Mouse (Mus musculus) right cerebral cortex, postnatal 25 days (tissue): ENCODE measurements around the gene Cep78.

ENCODE experiments used
- DNase-seq: peaks from one replicate; pipeline ENCODE4 v3.0.0; 2022

Cep78 gene

GRCm38 (mm10) chr19:15964533-15964932 is 20.3 kb downstream of the Cep78 start:
- no peak for DNase-seq

DNA sequence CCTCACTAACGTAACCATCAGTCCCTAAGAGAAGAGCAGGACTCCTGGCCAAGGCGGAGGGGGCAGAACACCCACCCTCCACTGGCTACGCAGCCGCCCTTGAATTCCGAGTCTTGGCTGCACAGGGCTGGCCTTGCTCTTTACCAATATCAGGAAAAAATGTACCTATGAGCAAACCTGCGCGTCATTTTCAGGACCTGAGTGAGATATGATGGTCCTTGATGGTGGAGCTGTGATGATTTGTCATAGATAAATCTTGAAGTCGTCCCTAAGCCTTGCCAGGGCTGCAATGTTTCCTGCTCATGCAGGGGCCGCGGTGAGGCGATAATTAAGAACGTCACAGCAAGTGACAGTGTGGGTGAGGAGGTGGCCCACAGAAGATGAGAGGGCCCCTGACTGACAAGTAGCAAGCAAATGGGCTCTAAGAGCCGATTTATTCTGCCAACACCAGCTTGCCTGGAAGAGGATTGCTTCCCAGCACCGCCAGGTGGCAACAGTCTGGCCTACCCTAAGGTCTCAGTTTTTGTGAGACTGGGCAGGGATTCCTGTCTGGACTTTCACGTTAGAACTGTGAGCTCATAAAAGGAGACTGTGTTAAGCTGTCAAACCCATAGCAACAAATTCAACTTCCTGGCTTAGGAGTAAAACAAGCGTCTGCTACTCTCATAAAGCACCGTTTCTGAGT is 21.6 kb downstream of the Cep78 start:
- DNase-seq, result no peak

- DNase-seq, result no peak
These were observed 22.5 kb downstream of the Cep78 start for GRCm38 (mm10) chr19:15962313-15962712.

DNA sequence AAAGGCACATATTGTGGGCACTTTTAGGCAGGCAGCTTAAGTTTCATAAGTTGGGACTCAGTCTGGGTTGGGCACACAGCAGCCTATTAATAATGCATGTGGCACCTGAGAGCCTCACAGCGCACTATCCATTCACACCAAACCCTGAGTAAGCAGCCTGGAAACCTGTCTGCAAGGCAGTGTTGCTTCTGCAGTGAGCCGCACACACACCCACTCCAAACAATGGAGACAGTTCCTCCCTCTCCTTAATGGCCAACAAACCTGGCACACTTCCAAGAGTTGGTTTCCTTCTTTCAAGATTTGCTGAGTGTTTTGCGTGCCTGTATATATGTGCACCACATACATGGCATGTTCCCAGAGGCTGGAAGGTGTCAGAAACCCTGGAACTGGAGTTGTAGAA is 34.6 kb downstream of the Cep78 start:
- DNase-seq, result no peak

DNA sequence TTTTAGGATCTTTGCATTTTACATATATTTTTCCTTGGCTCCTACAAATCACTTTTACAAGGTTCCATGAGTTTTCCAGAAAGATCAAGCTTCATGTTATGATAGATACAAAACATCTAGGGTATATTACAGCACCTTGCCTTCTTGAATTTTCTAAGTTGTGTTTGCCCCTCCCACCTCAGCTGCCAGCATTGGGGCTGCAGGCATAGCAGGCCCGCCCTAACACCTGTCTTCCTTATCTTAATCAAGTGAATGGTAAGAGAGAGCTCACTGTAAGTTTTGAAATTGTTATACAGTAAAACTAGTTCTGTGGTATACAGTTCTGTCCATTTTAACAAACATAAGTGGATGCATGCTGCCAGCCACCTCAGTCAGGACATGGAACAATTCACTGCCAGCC is 35.9 kb downstream of the Cep78 start:
- no peak for DNase-seq

GRCm38 (mm10) chr19:15948426-15948825 is 36.4 kb downstream of the Cep78 start:
- no peak for DNase-seq

DNA sequence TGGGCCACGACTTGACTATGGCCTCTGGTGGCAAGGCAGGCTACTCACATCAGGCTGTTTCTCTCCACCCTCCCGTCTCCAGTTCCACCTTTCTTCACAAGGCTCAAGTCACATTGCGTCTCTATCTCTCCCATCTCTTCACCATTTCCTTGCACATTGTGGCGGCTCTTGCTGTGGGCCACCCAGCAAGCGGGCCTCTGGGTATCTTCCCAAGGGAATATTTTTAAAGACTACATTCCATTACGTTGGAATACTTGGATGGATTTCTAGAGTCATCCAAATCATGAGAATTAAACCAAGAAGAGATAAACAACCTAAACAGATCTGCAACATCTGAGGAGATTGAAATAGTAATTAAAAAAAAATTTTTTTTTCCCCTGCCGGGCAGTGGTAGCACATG is 37.6 kb downstream of the Cep78 start, which contains the start of gene Psat1:
Gene Psat1, minus strand, starts transcription at position 101 of the 400 bp plus-strand sequence.
- DNase-seq, result no peak

DNA sequence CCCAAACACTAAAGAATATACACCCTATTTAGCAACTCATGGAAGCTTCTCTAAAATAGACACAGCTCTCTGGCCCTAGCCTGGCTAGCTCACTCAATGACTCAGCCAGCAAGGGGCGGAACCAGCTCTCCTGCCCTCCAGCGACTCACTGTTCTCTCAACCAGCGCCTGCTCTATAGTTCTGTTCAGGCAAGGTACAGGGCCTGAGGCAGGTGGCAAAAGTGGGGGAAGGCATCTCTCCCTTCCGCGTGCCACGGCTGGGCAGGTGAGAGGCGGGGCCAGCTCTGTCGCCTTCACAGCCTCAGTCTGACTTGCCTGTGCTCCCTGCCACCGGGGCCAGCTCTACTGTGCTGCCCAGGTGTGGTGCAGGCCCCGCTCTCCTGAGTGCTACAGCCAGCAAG is 38.1 kb downstream of the Cep78 start:
- DNase-seq, result no peak

- no peak for DNase-seq
These were observed 41.7 kb downstream of the Cep78 start for GRCm38 (mm10) chr19:15943117-15943423.

GRCm38 (mm10) chr19:15942421-15943116 is 42.2 kb downstream of the Cep78 start:
- no peak for DNase-seq

DNA sequence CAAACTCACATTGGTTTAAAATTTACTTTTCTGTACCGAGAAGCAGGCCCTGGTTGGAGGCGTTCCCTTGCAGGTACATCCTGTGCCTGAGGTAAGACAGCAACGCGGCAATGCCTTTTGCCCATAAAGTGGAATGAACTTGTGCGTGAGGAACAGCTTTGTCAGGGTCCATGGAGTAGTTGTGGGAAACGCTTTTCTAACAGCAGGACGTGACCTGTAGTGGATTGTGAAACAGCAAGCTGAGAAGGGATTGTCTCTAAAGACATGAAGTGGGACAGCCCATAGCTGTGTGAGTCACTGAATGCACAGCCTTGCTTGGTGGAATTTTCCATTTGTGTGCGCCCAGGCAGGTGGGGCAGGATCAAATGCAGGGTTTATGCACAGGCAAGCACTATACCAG is 43.4 kb downstream of the Cep78 start:
- no peak for DNase-seq

- DNase-seq, result peak; percentile 42
These were observed 59.1 kb downstream of the Cep78 start for GRCm38 (mm10) chr19:15925719-15926045.

DNA sequence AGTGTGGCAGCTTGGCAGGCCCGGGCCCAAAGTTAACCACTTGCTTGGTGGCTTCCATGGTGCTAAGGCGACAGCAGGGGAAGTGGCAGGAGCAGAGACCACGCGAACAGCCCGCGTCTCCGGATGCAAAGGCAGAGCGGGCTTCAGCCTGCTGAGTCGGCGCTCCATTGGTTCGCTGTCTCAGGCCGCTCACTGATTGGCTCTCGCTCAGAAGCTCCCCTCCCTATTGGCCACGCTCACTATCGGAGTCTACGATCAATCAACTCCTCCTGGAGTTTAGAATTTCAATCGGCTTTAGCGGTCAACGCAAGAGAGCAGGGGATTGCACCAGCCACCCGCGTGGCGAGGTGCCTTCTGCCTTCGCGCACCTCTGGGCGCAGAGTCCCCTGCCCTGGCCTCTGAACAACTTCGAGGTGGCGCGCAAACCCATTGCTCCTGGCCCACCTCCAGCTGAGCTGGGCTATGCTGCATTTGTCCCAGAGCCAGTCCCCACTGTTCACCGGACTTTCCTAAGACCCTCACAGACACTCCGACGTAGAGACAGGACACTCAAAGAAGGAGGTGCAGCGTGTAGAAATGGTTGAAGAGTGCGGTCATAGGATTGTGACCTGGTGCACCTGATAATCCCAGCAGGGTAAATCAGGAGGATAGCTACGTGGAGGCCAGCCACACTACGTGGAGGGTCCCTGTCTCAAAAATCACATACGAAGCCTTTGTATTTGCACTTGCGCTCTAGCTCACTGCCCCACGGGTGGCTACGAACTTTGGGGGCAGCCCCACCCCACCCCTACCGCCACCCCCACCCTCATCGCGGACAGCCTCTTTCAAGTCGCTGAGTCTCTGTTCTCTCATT is 59.7 kb downstream of the Cep78 start:
- peak; percentile 90 for DNase-seq

DNA sequence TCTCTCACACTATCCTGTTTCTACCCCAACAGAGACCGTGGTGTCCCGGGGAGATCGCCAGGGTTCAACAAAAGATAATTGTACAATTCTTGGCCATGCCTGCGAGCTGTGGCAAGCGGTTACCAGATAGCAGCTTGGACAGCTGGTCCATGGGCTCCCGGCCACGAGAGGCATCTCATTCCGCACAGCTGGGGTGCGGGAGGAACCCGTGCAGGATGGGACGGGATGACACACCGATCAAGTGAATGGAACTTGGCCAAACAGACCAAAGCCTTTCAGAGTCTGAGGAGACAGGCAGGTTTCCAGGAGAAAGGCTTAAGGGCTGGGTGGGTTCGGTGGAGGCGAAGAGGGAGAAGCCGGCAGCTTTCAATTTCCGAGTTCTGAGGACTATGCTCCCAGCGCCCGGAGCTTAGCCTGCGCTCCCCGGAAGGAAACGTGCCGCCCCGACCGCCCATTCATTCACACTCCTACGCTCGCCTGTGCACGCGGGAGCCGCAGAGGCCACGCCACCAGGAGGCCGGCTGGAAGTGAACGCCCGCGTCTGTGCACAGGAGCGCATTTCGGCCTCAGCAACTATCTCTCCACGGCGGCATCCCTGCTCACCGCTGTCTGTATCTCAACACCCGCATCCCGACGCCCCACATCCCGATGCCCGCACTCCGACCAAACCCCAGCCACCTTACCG is 60.5 kb downstream of the Cep78 start:
- DNase-seq, result peak; percentile 58

- no peak for DNase-seq
These were observed 61.4 kb downstream of the Cep78 start for GRCm38 (mm10) chr19:15923426-15923825.

GRCm38 (mm10) chr19:15919336-15919735 is 65.5 kb downstream of the Cep78 start:
- no peak for DNase-seq

DNA sequence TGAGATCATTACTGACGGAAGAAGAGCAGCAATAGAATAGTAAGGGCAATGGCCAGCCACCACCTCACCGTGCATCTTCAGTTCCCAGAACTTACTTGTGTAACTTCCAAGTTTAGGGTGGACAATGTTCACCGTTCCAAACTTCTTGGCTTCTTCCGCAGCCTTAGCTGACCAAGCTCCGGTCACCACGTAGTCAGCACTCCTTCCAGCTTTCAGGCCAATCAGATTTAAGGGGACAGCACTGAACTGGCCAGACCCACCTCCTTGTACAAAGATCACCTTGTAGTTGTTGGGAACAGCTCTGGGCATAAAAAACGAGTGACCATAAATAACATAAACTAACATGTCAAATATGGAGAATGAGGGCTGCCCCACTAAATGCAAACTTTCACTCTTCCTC is 66.7 kb downstream of the Cep78 start:
- no peak for DNase-seq

DNA sequence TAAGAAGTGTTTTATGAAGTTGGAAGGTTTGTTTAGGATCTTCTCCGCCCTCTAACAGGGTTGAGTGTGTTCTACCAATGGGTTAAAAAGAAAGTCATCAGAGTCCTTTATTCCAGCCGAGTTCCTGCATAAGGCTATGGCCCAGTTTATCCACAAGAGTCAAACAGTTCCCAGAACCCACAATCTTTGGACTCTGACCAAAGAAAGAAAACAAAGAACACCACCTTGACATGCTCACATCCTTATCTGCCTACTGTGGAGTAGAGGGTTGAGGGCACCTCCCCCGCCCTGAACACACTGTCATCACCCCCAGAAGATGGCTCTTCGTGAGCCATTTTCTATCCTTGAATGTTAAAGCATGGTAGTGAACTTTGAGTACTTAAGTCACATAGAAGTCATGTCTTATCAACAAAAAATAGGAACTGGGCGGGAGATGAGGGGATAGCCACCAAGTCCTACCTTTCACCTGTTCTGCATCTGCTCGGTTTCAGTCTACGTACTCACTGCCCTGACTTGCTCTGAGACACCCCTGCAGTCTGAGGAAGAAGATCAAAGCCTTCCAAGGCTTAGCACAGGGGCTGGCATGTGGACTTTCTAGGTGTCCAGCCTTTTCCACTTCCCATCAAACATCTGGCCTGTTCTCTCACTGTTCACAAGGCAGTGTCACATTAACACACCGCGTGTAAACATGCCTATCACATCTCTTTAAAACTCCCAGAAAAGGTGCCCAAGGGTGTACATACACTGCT is 71.4 kb downstream of the Cep78 start:
- no peak for DNase-seq

DNA sequence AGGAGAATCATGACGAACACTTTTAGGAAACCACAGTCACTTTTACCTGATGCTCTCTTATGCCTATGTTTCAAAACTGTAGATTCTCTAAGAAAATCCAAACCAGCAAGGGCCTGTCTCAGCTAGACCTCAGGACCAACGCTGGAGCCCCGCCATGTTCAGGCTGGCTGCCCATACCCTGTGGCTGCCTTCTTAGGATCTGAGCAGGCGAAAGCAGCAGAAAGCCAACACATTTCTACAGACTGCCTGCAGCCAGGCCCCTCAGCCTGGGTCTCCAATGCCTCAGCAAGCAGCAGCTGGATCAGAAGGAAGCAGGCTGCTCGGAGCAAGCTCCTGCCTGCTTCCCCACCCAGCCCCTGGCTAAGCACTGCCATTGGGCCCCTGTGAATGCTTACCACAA is 73.3 kb downstream of the Cep78 start:
- no peak for DNase-seq

- DNase-seq, result no peak
These were observed 73.8 kb downstream of the Cep78 start for GRCm38 (mm10) chr19:15910987-15911386.

GRCm38 (mm10) chr19:15910488-15910887 is 74.3 kb downstream of the Cep78 start:
- DNase-seq, result no peak

- DNase-seq, result no peak
These were observed 76.8 kb downstream of the Cep78 start for GRCm38 (mm10) chr19:15908016-15908415.
